Mouse (Mus musculus) adrenal gland, adult 10 weeks (tissue): ENCODE results near the gene Kcna4. TPM values are rescaled to one million over a fixed set of nuclear protein-coding genes. Genes with fewer than 3 reads are reported as not detected.

Experiments
- polyA plus RNA-seq: library from polyadenylated mRNA; stranded (reverse); fragments of 350-450 nt; fragmentation: Illumina TruSeq; extraction: RNeasy Lipid Tissue Mini Kit (QIAGEN cat#74804); gene quantifications from one replicate; pipeline ENCODE4 v1.2.3, GENCODE M21; 2014; ENCODE audit warnings: low read depth, low replicate concordance

Gene Kcna4
- polyA plus RNA-seq = 0.41 TPM

DNA sequence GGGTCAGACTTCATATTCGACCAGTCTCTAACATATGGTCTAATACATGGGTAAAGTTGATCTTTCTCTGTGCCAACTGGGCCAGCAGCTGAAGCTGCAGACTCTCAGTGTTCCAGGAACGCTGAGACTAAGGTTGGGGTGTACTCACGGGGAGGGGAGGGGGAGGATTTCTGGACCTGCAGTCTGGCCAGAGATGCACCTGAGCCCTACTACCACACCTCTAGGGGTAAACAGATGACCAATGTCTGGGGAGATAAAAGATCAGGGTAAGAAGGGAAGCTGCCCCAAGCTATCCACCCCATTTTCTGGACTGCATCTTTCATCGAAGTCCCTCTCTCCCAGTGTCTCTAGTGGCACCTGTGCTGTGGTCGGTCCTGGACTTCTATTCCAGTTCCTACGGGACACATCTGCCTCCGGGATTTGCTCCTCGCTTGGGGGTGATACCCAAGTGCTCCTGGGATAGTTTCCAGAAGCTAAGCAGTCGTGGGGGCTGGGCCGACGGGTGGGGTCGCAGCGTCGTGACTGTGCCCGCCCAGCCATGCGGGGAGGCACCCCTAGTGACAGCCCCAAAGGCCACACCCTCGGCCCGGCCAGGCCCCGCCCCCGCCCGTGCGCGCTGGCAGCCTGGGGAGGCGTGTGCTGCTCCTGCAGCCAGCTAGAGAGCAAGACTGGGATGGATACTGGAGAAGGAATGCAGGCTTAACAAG lies at the start of gene Kcna4:
TSS of gene Kcna4 (plus strand) at position 650 of the 707 bp plus-strand sequence.

Other genes starting within 250 kb of the Kcna4 start
- not detected for gene Fshb, start 231.0 kb upstream of the Kcna4 start, polyA plus RNA-seq